Mouse (Mus musculus): ENCODE data around the gene Sumo1. TPM values are rescaled to one million over a fixed set of nuclear protein-coding genes. Genes with fewer than 3 reads are reported as not detected.
A peak's percentile ranks its signal among the peaks of the same experiment; 100 is the strongest.

The Sumo1 gene
- polyA plus RNA-seq, 1 experiment, result 420 TPM

DNA sequence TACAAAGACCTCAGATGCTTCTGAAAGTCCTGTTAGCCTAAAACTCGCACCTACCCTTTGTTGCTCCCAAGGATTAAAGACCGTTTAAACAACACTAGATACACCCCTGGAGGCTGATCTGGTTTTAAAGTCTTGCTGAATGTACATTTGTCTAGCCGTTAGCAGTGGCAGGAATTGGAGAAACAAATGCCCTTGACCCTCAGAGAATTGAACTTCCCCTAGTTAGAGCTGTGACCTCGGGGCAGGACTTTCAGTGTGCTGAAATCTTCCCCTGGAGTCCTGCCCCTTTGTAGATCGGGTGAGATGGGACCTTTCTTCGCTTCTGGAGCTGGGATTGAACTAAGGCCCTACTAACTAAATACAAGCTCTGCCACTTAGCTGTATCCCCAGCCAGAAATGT is 41.4 kb downstream of the Sumo1 start:
- no peak for TF ChIP-seq CTCF (IDR thresholded peaks at IDR 0.05; ENCODE audit: low read depth, low read length)
- TF ChIP-seq EP300 (IDR thresholded peaks at IDR 0.05; ENCODE audit: insufficient read depth, low read depth, low read length), result no peak
- no peak for TF ChIP-seq POLR2A (IDR thresholded peaks at IDR 0.05; ENCODE audit: insufficient read depth, low read length)
- no peaks in the 10 kb centered on the region for H3K9me3 ChIP-seq (replicated peaks; ENCODE audit: control insufficient read depth, insufficient read depth, low read length, poor library complexity, severe bottlenecking)
- no peaks in the 10 kb centered on the region for H3K36me3 ChIP-seq (ENCODE audit: control insufficient read depth, insufficient read depth, low read length, poor library complexity, severe bottlenecking)
- no peaks in the 10 kb centered on the region for H3K27me3 ChIP-seq (ENCODE audit: control insufficient read depth, insufficient read depth, low read length, poor library complexity, severe bottlenecking)
- no peak overlapping the region for H3K27ac ChIP-seq (ENCODE audit: insufficient read depth, low read length)
- no peak overlapping the region for H3K9ac ChIP-seq (ENCODE audit: low read depth, poor library complexity, severe bottlenecking)
- no peak overlapping the region for H3K4me3 ChIP-seq (ENCODE audit: low read depth, low read length)
- no peaks in the 10 kb centered on the region for H3K4me1 ChIP-seq (ENCODE audit: control insufficient read depth, insufficient read depth, low read length)

DNA sequence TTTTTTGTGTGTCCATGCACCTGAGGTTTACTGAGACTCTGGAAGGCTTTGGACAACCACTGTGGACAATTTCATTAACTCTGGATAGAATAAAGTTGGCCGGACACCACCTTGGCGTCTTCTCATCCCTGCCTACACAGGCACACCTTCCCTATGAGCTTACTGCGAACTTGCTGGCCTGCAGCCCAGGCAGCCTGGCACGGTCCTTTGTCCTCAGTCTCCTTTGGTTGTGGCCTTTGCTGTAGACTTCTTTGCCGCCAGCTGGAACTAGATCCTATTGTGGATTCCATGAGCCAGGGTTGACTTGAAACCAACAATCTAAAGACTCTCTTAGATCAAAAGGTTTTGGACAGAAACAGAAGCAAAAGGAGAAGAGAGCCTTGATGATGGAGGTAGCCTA is 45.2 kb downstream of the Sumo1 start:
- peaks cover 4% of the 10 kb centered on the region; the same call in 1 of the 2 replicates for H3K9me3 ChIP-seq (replicated peaks; ENCODE audit: control insufficient read depth, insufficient read depth, low read length, poor library complexity, severe bottlenecking)
- no peaks in the 10 kb centered on the region for H3K4me1 ChIP-seq (ENCODE audit: control insufficient read depth, insufficient read depth, low read length)
- H3K27me3 ChIP-seq (ENCODE audit: control insufficient read depth, insufficient read depth, low read length, poor library complexity, severe bottlenecking), result no peaks in the 10 kb centered on the region
- no peak overlapping the region for H3K9ac ChIP-seq (ENCODE audit: low read depth, poor library complexity, severe bottlenecking)
- no peak overlapping the region for H3K4me3 ChIP-seq (ENCODE audit: low read depth, low read length)
- TF ChIP-seq EP300 (IDR thresholded peaks at IDR 0.05; ENCODE audit: insufficient read depth, low read depth, low read length), result no peak
- no peak for TF ChIP-seq CTCF (IDR thresholded peaks at IDR 0.05; ENCODE audit: low read depth, low read length)
- no peak for TF ChIP-seq POLR2A (IDR thresholded peaks at IDR 0.05; ENCODE audit: insufficient read depth, low read length)
- H3K36me3 ChIP-seq (ENCODE audit: control insufficient read depth, insufficient read depth, low read length, poor library complexity, severe bottlenecking), result no peaks in the 10 kb centered on the region
- no peak overlapping the region for H3K27ac ChIP-seq (ENCODE audit: insufficient read depth, low read length)

DNA sequence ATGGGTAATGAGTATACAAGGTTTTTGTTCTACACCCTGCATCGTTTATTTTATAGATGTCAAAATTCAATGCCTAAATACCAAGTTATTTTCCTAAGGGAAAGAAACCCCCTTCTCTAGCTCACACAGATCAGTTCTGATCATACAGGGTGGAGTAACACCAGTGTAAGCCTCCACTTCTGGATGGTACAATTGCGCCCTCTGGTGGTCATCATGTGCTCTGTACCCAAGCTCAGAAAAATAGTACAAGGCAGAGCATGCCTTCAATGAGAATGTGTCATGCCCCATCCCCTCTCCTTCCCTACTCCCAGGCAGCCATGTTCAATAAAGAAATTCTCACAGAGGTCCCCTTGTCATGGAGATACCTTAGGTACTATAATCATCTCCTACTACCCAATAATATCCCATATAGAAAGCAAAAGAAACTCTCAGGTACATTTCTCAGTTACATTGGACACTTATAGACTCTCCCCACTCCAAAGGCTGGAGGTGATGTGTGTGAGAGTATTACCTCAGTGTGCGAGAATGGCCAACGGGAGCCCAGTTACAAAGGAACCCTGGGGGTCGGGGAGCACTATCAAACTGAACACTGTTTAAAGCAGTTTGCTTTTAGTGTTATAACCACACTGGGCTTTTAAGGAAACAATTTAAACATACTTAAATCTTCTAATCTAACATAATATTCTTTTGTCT is 47.2 kb downstream of the Sumo1 start:
- Histone ChIP-seq H3K4me1 (ENCODE audit: control insufficient read depth, insufficient read depth, low read length) (no peaks in the 10 kb centered on the region), H3K27me3 (ENCODE audit: control insufficient read depth, insufficient read depth, low read length, poor library complexity, severe bottlenecking) (no peaks in the 10 kb centered on the region), H3K9ac (ENCODE audit: low read depth, poor library complexity, severe bottlenecking) (no peak overlapping the region), H3K9me3 (replicated peaks; ENCODE audit: control insufficient read depth, insufficient read depth, low read length, poor library complexity, severe bottlenecking) (peaks cover 4% of the 10 kb centered on the region; the same call in 1 of the 2 replicates), H3K36me3 (ENCODE audit: control insufficient read depth, insufficient read depth, low read length, poor library complexity, severe bottlenecking) (no peaks in the 10 kb centered on the region), H3K4me3 (ENCODE audit: low read depth, low read length) (no peak overlapping the region), H3K27ac (ENCODE audit: insufficient read depth, low read length) (no peak overlapping the region)
- no peak for TF ChIP-seq POLR2A (IDR thresholded peaks at IDR 0.05; ENCODE audit: insufficient read depth, low read length)
- TF ChIP-seq CTCF (IDR thresholded peaks at IDR 0.05; ENCODE audit: low read depth, low read length), result peak; percentile 49

GRCm38 (mm10) chr1:59619201-59619600 is 51.4 kb downstream of the Sumo1 start:
- no peak overlapping the region for H3K27ac ChIP-seq (ENCODE audit: insufficient read depth, low read length)
- H3K4me3 ChIP-seq (ENCODE audit: low read depth, low read length), result no peak overlapping the region
- H3K9me3 ChIP-seq (replicated peaks; ENCODE audit: control insufficient read depth, insufficient read depth, low read length, poor library complexity, severe bottlenecking), result peaks cover 4% of the 10 kb centered on the region; the same call in 1 of the 2 replicates
- no peaks in the 10 kb centered on the region for H3K27me3 ChIP-seq (ENCODE audit: control insufficient read depth, insufficient read depth, low read length, poor library complexity, severe bottlenecking)
- no peaks in the 10 kb centered on the region for H3K36me3 ChIP-seq (ENCODE audit: control insufficient read depth, insufficient read depth, low read length, poor library complexity, severe bottlenecking)
- H3K4me1 ChIP-seq (ENCODE audit: control insufficient read depth, insufficient read depth, low read length), result peaks cover 3% of the 10 kb centered on the region
- H3K9ac ChIP-seq (ENCODE audit: low read depth, poor library complexity, severe bottlenecking), result no peak overlapping the region
- TF ChIP-seq POLR2A (IDR thresholded peaks at IDR 0.05; ENCODE audit: insufficient read depth, low read length) (no peak), CTCF (IDR thresholded peaks at IDR 0.05; ENCODE audit: low read depth, low read length) (no peak), EP300 (IDR thresholded peaks at IDR 0.05; ENCODE audit: insufficient read depth, low read depth, low read length) (no peak)

DNA sequence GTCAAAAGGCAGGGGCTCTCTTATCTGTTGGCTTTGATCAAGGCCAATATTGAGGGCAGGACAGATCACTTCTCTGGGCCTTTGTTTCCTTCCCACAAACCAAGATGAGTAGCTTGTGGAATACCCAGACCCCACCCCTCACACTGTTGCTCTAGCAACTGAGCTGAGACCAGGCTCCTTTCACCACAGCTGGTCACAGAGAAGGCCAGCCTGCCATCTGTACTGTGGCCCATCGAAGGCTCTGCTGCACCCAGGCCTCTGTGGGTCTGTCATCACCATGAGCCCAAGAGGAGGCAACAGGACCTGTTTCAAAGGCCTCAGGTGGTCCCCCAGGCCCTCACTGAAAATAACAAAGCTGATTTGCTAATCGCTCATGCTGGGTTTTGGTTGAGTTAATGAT is 55.6 kb downstream of the Sumo1 start:
- no peaks in the 10 kb centered on the region for H3K27me3 ChIP-seq (ENCODE audit: control insufficient read depth, insufficient read depth, low read length, poor library complexity, severe bottlenecking)
- H3K4me1 ChIP-seq (ENCODE audit: control insufficient read depth, insufficient read depth, low read length), result peaks cover 5% of the 10 kb centered on the region
- no peak overlapping the region for H3K4me3 ChIP-seq (ENCODE audit: low read depth, low read length)
- H3K27ac ChIP-seq (ENCODE audit: insufficient read depth, low read length), result no peak overlapping the region
- TF ChIP-seq EP300 (IDR thresholded peaks at IDR 0.05; ENCODE audit: insufficient read depth, low read depth, low read length) (no peak), POLR2A (IDR thresholded peaks at IDR 0.05; ENCODE audit: insufficient read depth, low read length) (no peak), CTCF (IDR thresholded peaks at IDR 0.05; ENCODE audit: low read depth, low read length) (no peak)
- H3K9me3 ChIP-seq (replicated peaks; ENCODE audit: control insufficient read depth, insufficient read depth, low read length, poor library complexity, severe bottlenecking), result no peaks in the 10 kb centered on the region
- no peak overlapping the region for H3K9ac ChIP-seq (ENCODE audit: low read depth, poor library complexity, severe bottlenecking)
- H3K36me3 ChIP-seq (ENCODE audit: control insufficient read depth, insufficient read depth, low read length, poor library complexity, severe bottlenecking), result no peaks in the 10 kb centered on the region

- H3K9ac ChIP-seq (ENCODE audit: low read depth, poor library complexity, severe bottlenecking), result 0 out of 2 replicates have a peak overlapping the region, but pooled peaks have one; percentile 0
- H3K27me3 ChIP-seq (ENCODE audit: control insufficient read depth, insufficient read depth, low read length, poor library complexity, severe bottlenecking), result no peaks in the 10 kb centered on the region
- no peak overlapping the region for H3K4me3 ChIP-seq (ENCODE audit: low read depth, low read length)
- H3K4me1 ChIP-seq (ENCODE audit: control insufficient read depth, insufficient read depth, low read length), result peaks cover 7% of the 10 kb centered on the region
- no peak overlapping the region for H3K27ac ChIP-seq (ENCODE audit: insufficient read depth, low read length)
- no peaks in the 10 kb centered on the region for H3K9me3 ChIP-seq (replicated peaks; ENCODE audit: control insufficient read depth, insufficient read depth, low read length, poor library complexity, severe bottlenecking)
- peak; percentile 95 for TF ChIP-seq CTCF (IDR thresholded peaks at IDR 0.05; ENCODE audit: low read depth, low read length)
- TF ChIP-seq EP300 (IDR thresholded peaks at IDR 0.05; ENCODE audit: insufficient read depth, low read depth, low read length), result no peak
- no peaks in the 10 kb centered on the region for H3K36me3 ChIP-seq (ENCODE audit: control insufficient read depth, insufficient read depth, low read length, poor library complexity, severe bottlenecking)
Measured at GRCm38 (mm10) chr1:59613795-59614194, 56.8 kb downstream of the Sumo1 start.
